Mouse (Mus musculus): ENCODE measurements around the gene Eif2ak3. TPM values are rescaled to one million over a fixed set of nuclear protein-coding genes. Genes with fewer than 3 reads are reported as not detected.

Eif2ak3 gene
- polyA plus RNA-seq, 1 experiment from 2014 or later: 10.7 TPM

GRCm38 (mm10) chr6:70931801-70932200 lies 87.5 kb downstream of the Eif2ak3 start:
- ATAC-seq (ENCODE audit: insufficient read depth, low FRiP score, low TSS enrichment) (no peak), DNase-seq (ENCODE audit: low spot score) (no peak)
- H3K27ac ChIP-seq (ENCODE audit: low read depth, low read length): no peak overlapping the region
- no peak overlapping the region for H3K4me3 ChIP-seq (ENCODE audit: low read depth, low read length)
- no peaks in the 10 kb centered on the region for H3K9me3 ChIP-seq (ENCODE audit: control insufficient read depth, low read length)
- no peaks in the 10 kb centered on the region for H3K36me3 ChIP-seq (ENCODE audit: control insufficient read depth, insufficient read depth, low read length)
- no peak overlapping the region for H3K4me2 ChIP-seq (ENCODE audit: low read depth)
- no peak overlapping the region for H3K9ac ChIP-seq (ENCODE audit: low read length)
- no peaks in the 10 kb centered on the region for H3K4me1 ChIP-seq (ENCODE audit: control insufficient read depth, insufficient read depth, low read length)
- no peaks in the 10 kb centered on the region for H3K27me3 ChIP-seq (ENCODE audit: control insufficient read depth, insufficient read depth, low read length)
- 77% methylated on average over 2 of the region's 2 CpGs for WGBS

- Histone ChIP-seq H3K27me3 (ENCODE audit: control insufficient read depth, insufficient read depth, low read length) (peaks cover 39% of the 10 kb centered on the region), H3K27ac (ENCODE audit: low read depth, low read length) (no peak overlapping the region), H3K4me2 (ENCODE audit: low read depth) (no peak overlapping the region), H3K4me1 (ENCODE audit: control insufficient read depth, insufficient read depth, low read length) (no peaks in the 10 kb centered on the region), H3K4me3 (ENCODE audit: low read depth, low read length) (no peak overlapping the region), H3K36me3 (ENCODE audit: control insufficient read depth, insufficient read depth, low read length) (no peaks in the 10 kb centered on the region), H3K9ac (ENCODE audit: low read length) (no peak overlapping the region), H3K9me3 (ENCODE audit: control insufficient read depth, low read length) (no peaks in the 10 kb centered on the region)
- ATAC-seq (ENCODE audit: insufficient read depth, low FRiP score, low TSS enrichment) (no peak), DNase-seq (ENCODE audit: low spot score) (no peak)
- WGBS: 74% methylated on average over 7 of the region's 7 CpGs
These were observed 109.0 kb downstream of the Eif2ak3 start for GRCm38 (mm10) chr6:70953274-70953673.

- H3K36me3 ChIP-seq (ENCODE audit: control insufficient read depth, insufficient read depth, low read length): no peaks in the 10 kb centered on the region
- H3K9me3 ChIP-seq (ENCODE audit: control insufficient read depth, low read length): no peaks in the 10 kb centered on the region
- ATAC-seq (ENCODE audit: insufficient read depth, low FRiP score, low TSS enrichment): no peak
- H3K4me1 ChIP-seq (ENCODE audit: control insufficient read depth, insufficient read depth, low read length): no peaks in the 10 kb centered on the region
- no peak overlapping the region for H3K4me3 ChIP-seq (ENCODE audit: low read depth, low read length)
- peaks cover 45% of the 10 kb centered on the region for H3K27me3 ChIP-seq (ENCODE audit: control insufficient read depth, insufficient read depth, low read length)
- DNase-seq (ENCODE audit: low spot score): peak; percentile 19
- 16% methylated on average over 6 of the region's 6 CpGs for WGBS
- H3K27ac ChIP-seq (ENCODE audit: low read depth, low read length): no peak overlapping the region
- no peak overlapping the region for H3K9ac ChIP-seq (ENCODE audit: low read length)
- no peak overlapping the region for H3K4me2 ChIP-seq (ENCODE audit: low read depth)
These were observed 109.7 kb downstream of the Eif2ak3 start for GRCm38 (mm10) chr6:70954040-70954439.

Other genes starting within 250 kb of the Eif2ak3 start
- gene Rpia, start 52.3 kb upstream of the Eif2ak3 start, polyA plus RNA-seq (2014; fragmentation: Nextera tagmentation; extraction: Ambion mirVana): 1.8 and 1.9 TPM in 2 replicates
- not detected in 2 replicates for gene Tex37, start 74.4 kb downstream of the Eif2ak3 start, polyA plus RNA-seq (2014; fragmentation: Nextera tagmentation; extraction: Ambion mirVana)
- gene Foxi3, start 112.0 kb downstream of the Eif2ak3 start, polyA plus RNA-seq (2014; fragmentation: Nextera tagmentation; extraction: Ambion mirVana): not detected in 2 replicates